Mouse (Mus musculus) lung, adult 2 months (tissue): Measurements from ENCODE around the gene Trpv2.

Experiments used
- CTCF ChIP-seq: fragments of 200-500 bp; IDR thresholded peaks from 2 replicates; pipeline ENCODE4 v1.5.1; 2011; ENCODE audit warnings: mild to moderate bottlenecking, low read length, control low read depth; ENCODE audit not compliant: insufficient read depth
- POLR2A ChIP-seq: fragments of 200-500 bp; IDR thresholded peaks from 2 replicates; pipeline ENCODE4 v1.6.1; 2011; ENCODE audit warnings: low read depth, mild to moderate bottlenecking, control low read depth, low read length, borderline replicate concordance; ENCODE audit errors: extremely low read depth

- no peak for TF ChIP-seq CTCF
- no peak for TF ChIP-seq POLR2A
These were observed 37.2 kb upstream of the Trpv2 start for GRCm38 (mm10) chr11:62537089-62537488.
